Mouse (Mus musculus) hindbrain, postnatal 0 days (tissue): ENCODE measurements around the gene Hacd3. TPM values are rescaled to one million over a fixed set of nuclear protein-coding genes. Genes with fewer than 3 reads are reported as not detected.

Source experiments
- ATAC-seq: fragments of 200-750 bp; cut with Nextera tagmentation; 2 replicates; pipeline ENCODE4 v1.8.0; 2017; ENCODE audit warnings: mild to moderate bottlenecking, moderate TSS enrichment, moderate library complexity
- DNase-seq: peaks from one replicate; pipeline ENCODE4 v3.0.0-alpha.2; 2015; ENCODE audit warnings: low spot score
- H3K27ac ChIP-seq: fragments of 300-500 bp; sonication (generic); 2 replicates; pipeline ENCODE4 v1.5.1; 2014; ENCODE audit warnings: mild to moderate bottlenecking
- H3K27me3 ChIP-seq: fragments of 300-500 bp; sonication (generic); 2 replicates; pipeline ENCODE4 v1.6.1; 2014; ENCODE audit warnings: low read length, mixed read lengths; ENCODE audit not compliant: insufficient read depth
- H3K36me3 ChIP-seq: fragments of 300-500 bp; sonication (generic); 2 replicates; pipeline ENCODE4 v1.6.1; 2014; ENCODE audit warnings: low read length, mixed read lengths; ENCODE audit not compliant: insufficient read depth
- H3K4me1 ChIP-seq: fragments of 300-500 bp; sonication (generic); 2 replicates; pipeline ENCODE4 v1.6.1; 2014; ENCODE audit warnings: antibody characterized with exemption, low read length, mixed read lengths; ENCODE audit not compliant: insufficient read depth
- H3K4me2 ChIP-seq: fragments of 300-500 bp; sonication (generic); 2 replicates; pipeline ENCODE4 v1.6.1; 2014; ENCODE audit warnings: low read depth, mild to moderate bottlenecking, low read length, moderate library complexity, mixed read lengths
- H3K4me3 ChIP-seq: fragments of 300-500 bp; sonication (generic); 2 replicates; pipeline ENCODE4 v1.5.1; 2014; ENCODE audit warnings: low read length
- H3K9ac ChIP-seq: fragments of 300-500 bp; sonication (generic); replicated peaks from 2 replicates; pipeline ENCODE4 v1.6.1; 2014; ENCODE audit warnings: mild to moderate bottlenecking, low read length, moderate library complexity, mixed read lengths
- H3K9me3 ChIP-seq: fragments of 300-500 bp; sonication (generic); 2 replicates; pipeline ENCODE4 v1.6.1; 2016; ENCODE audit warnings: low read length, mixed read lengths
- CTCF ChIP-seq: IDR thresholded peaks from 2 replicates; pipeline ENCODE4 v1.5.1; 2016; ENCODE audit warnings: antibody characterized with exemption, control low read depth, low read depth
- WGBS: fragments of 180-500 bp; shearing (Covaris S2); extraction: QIAGEN DNeasy Blood & Tissue Kit; methylation state at CpG from one replicate; pipeline ENCODE4 v1.1.7; 2014; 5-methylcytosine and 5-hydroxymethylcytosine counted together
- polyA plus RNA-seq: library from polyadenylated mRNA; unstranded; fragments of >200 nt; fragmentation: Nextera tagmentation; extraction: Ambion mirVana; gene quantifications from 2 replicates; pipeline ENCODE4 v1.2.1, GENCODE M21; 2015
- total RNA-seq: library from RNA; depleted of rRNA; stranded (reverse); fragments of >200 nt; gene quantifications from 2 replicates; pipeline ENCODE4 v1.2.3, GENCODE M21; 2014

Gene Hacd3
- total and polyA plus RNA-seq, 2 experiments from 2014 or later = 193 to 204 TPM

DNA sequence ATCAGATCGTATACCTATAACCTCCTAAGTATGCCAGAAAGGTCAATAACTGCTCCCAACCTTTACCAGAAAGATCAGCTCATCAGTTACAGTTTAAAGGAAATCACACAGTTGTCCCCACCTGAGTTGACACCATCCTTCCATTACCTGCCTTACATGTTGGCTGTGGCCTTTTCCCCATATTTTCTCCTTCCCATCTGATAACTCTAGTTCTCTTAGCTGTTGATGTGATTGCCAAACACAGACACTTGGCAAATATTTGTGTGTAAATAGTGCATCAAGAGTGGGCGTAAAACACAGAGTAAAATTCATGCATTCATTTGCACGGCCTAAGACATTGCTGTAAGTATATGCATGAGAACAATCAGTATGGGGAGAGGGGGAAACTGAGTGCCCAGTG, 2.0 kb upstream of the Hacd3 start:
- no peak overlapping the region for H3K9ac ChIP-seq
- WGBS = 93% methylated on average over 3 of the region's 3 CpGs

DNA sequence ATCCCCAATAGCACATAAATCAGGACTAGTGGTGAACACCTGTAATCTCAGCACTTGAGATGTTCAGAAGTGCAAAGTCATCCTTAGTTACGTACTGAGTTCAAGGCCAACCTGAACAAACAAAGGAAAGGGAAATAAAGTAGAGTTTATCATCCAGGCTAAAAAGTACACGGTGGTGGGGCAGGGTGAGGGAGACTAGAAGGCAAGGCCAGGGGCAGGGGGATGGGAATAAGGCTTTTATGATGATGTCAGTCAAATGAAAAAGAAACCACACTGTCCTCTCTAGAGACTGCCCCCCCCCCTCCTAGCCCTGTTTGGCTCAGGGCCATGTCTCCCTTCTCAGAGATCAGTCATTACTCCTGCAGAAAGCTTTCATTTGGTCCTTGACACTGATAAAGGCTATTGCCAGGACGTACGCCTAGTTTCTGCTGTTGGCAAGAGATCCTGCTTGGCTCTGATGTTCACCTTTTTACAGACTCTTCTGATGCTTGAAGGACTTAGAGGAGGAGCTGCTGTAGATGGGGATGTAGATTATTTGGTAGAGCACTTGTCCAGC, 1.2 kb upstream of the Hacd3 start:
- Histone ChIP-seq H3K27me3 (no peaks in the 10 kb centered on the region), H3K9ac (0 out of 2 replicates have a peak overlapping the region, but pooled peaks have one; percentile 92), H3K36me3 (no peaks in the 10 kb centered on the region), H3K4me2 (no peak overlapping the region), H3K4me3 (no peak overlapping the region), H3K27ac (peak overlapping the region; percentile 82; the same call in 1 of the 2 replicates), H3K9me3 (no peaks in the 10 kb centered on the region), H3K4me1 (peaks cover 29% of the 10 kb centered on the region)
- peak; percentile 12; the same call in 1 of the 2 replicates for TF ChIP-seq CTCF
- DNase-seq (no peak), ATAC-seq (no peak)
- 62% methylated on average over 4 of the region's 4 CpGs for WGBS

More for the DNA sequence above, 2.0 kb upstream of the Hacd3 start:
- ATAC-seq = no peak
- Histone ChIP-seq H3K4me1 (peaks cover 22% of the 10 kb centered on the region), H3K9me3 (no peaks in the 10 kb centered on the region), H3K4me2 (no peak overlapping the region), H3K4me3 (no peak overlapping the region), H3K27ac (no peak overlapping the region), H3K36me3 (no peaks in the 10 kb centered on the region), H3K27me3 (no peaks in the 10 kb centered on the region)
- TF ChIP-seq CTCF = no peak
- DNase-seq = no peak

DNA sequence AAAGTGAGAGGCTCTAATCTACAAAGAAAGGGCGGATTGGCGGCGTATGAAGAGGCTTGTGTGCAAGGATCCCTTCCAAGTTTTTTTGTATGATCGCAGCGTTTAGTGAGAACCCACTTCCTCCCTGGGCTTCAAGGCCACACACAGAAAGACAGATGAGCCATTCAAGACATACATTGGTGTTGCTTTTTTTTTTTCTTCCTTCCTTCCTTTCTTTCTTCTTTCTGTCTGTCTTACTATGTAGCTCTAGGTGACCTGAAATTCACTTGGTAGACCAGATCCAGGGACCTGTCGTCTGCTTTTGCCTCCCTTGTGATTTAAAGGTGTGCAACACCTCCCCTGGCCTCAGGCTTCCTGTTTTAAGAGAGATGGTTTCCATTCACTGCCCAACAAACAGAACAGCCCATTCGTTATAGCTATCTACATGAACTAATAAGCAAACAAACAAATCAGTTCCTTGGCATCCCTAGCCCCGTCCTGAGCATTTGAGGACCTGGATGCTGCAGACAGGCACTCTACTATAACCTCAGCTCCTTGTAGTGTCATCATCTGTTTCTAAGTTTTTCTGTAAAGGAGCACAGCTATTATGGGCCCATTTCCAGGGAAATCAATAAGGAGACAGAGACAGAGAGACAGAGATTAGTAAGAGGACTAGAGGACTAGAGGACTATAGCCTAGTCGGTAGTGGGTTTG, 540 bp upstream of the Hacd3 start:
- ATAC-seq (no peak), DNase-seq (no peak)
- 21% methylated on average over 9 of the region's 9 CpGs for WGBS
- peak overlapping the region; percentile 77 for H3K4me3 ChIP-seq
- H3K27me3 ChIP-seq = no peaks in the 10 kb centered on the region
- H3K9me3 ChIP-seq = no peaks in the 10 kb centered on the region
- peak overlapping the region; percentile 82 for H3K27ac ChIP-seq
- peak overlapping the region; percentile 92 for H3K9ac ChIP-seq
- peak overlapping the region; percentile 53 for H3K4me2 ChIP-seq
- no peak for TF ChIP-seq CTCF
- peaks cover 32% of the 10 kb centered on the region for H3K4me1 ChIP-seq
- H3K36me3 ChIP-seq = no peaks in the 10 kb centered on the region

DNA sequence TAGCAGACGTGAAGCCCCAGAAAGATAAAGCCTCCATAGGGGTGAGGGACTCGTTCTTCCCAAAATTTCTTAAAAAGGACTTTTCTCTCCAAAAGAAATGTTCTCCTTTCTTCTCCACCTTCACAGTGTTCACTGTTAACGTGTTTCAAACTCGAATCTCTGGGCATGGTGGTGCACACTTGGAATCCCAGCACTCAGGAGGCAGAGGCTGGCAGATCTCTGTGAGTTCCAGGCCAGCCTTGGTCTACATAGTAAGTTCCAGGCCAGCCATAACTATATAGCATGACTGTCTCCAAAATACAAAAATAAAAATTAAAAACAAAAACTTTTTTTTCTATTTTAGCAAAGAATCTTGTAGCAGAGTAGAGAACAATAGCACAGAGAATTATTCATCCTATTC, 1.4 kb downstream of the Hacd3 start:
- Histone ChIP-seq H3K9ac (peak overlapping the region; percentile 92), H3K4me3 (peak overlapping the region; percentile 77), H3K9me3 (no peaks in the 10 kb centered on the region), H3K36me3 (no peaks in the 10 kb centered on the region), H3K27ac (no peak overlapping the region), H3K27me3 (no peaks in the 10 kb centered on the region), H3K4me1 (peaks cover 43% of the 10 kb centered on the region), H3K4me2 (peak overlapping the region; percentile 53)
- DNase-seq (no peak), ATAC-seq (no peak)
- no peak for TF ChIP-seq CTCF
- 67% methylated on average over 4 of the region's 4 CpGs for WGBS

DNA sequence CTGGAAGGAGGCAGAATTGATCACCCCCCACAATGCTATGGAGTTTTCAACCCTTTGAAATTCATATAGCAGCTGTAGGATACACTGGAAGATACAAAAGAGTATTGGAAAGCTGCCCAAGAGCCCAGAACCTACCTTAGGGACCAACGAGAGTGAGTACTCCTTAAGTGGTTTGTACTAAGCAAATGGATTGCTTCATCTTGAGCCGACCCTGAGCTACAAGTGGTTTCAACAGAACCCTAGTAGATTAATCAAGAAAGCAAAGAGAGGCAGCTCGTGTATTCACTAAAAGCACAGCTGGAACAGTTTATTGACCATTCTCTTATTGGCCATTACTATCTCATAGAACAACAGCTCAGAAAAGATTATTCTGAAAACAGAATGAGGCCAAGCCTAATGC, 2.3 kb downstream of the Hacd3 start:
- no peak for TF ChIP-seq CTCF
- DNase-seq (no peak), ATAC-seq (no peak)
- Histone ChIP-seq H3K4me3 (peak overlapping the region; percentile 77; the same call in 1 of the 2 replicates), H3K27me3 (no peaks in the 10 kb centered on the region), H3K4me2 (peak overlapping the region; percentile 53), H3K9ac (0 out of 2 replicates have a peak overlapping the region, but pooled peaks have one; percentile 13), H3K4me1 (peaks cover 43% of the 10 kb centered on the region), H3K27ac (no peak overlapping the region), H3K9me3 (no peaks in the 10 kb centered on the region), H3K36me3 (no peaks in the 10 kb centered on the region)
- 44% methylated on average over 3 of the region's 3 CpGs for WGBS

DNA sequence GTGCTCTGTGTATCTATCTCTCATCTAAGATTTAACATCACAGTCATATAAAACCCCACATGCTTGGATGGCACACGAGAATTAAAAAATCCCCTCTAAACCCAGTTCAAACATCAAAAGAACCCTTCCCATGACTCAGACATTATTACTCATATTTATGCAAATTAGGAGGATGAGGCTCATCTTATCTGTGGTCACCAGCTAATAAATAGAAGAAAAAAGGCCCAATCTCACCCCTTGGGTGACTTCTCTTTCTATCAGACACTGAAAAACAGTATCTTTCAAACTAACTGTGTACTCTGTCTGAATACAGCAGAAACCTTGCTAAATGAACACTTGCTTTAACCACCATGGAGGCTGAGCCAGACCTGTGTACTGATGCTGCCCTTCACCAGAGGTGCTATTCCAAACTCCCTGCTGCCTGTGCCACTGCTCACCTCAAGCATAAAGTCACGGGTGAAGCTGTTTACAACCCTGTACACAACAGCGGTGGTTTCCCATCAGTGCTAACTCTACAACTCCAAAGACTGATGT, 2.8 kb downstream of the Hacd3 start:
- 55% methylated on average over 3 of the region's 3 CpGs for WGBS
- H3K9ac ChIP-seq = 0 out of 2 replicates have a peak overlapping the region, but pooled peaks have one; percentile 13

DNA sequence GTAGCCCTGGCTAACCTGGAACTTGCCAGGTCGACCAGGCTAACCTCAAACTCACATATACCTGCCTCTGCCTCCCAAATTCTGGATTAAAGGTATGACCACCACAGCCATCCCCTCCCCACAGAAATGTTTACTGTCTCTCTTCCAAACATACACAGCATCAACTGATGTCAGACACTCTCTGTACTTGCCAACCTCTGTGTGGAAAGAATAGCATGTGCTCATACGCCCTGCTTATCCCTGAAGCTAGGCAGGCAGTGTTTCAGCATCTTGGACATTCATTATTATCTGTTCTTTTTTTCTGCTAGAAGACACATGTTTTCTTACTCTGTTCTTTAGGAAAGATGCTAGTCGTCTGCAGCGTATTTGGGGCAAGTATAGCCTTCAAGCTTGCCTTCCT, 3.6 kb downstream of the Hacd3 start:
- H3K9ac ChIP-seq = no peak overlapping the region

More for the DNA sequence above, 2.8 kb downstream of the Hacd3 start:
- DNase-seq (no peak), ATAC-seq (no peak)
- Histone ChIP-seq H3K36me3 (no peaks in the 10 kb centered on the region), H3K9me3 (no peaks in the 10 kb centered on the region), H3K4me2 (peak overlapping the region; percentile 53), H3K4me3 (0 out of 2 replicates have a peak overlapping the region, but pooled peaks have one; percentile 77), H3K27me3 (no peaks in the 10 kb centered on the region), H3K27ac (0 out of 2 replicates have a peak overlapping the region, but pooled peaks have one; percentile 78), H3K4me1 (peaks cover 43% of the 10 kb centered on the region)
- no peak for TF ChIP-seq CTCF

More for the DNA sequence above, 3.6 kb downstream of the Hacd3 start:
- Histone ChIP-seq H3K4me1 (peaks cover 43% of the 10 kb centered on the region), H3K4me3 (no peak overlapping the region), H3K9me3 (no peaks in the 10 kb centered on the region), H3K27me3 (no peaks in the 10 kb centered on the region), H3K4me2 (peak overlapping the region; percentile 53), H3K27ac (peak overlapping the region; percentile 78; the same call in 1 of the 2 replicates), H3K36me3 (no peaks in the 10 kb centered on the region)
- ATAC-seq (no peak), DNase-seq (no peak)
- 79% methylated on average over 4 of the region's 4 CpGs for WGBS
- no peak for TF ChIP-seq CTCF
